In genomic region chr14:28457428-28457827, GRCm38 (mm10) we compare ENCODE assay signal across 16 mouse cellular contexts.
"Had no signal": no experiment of that assay in that cellular context is flagged by ENCODE, and none has a peak within 500 bp of the region (broad histone marks: within the 10 kb centered on the region; RNA-seq: fewer than 3 reads in every experiment).

No protein-coding gene starts in this region.

- DNase-seq: retina, postnatal 1 day; right cerebral cortex, adult 18-20 months; right cerebral cortex, postnatal 14 days; right cerebral cortex, postnatal 25 days; right cerebral cortex, postnatal 4 days; spleen, adult 18-20 months; thymus, adult 18-20 months; thymus, adult 2 months; thymus, postnatal 14 days; thymus, postnatal 25 days; thymus, postnatal 36 days; thymus, postnatal 4 days had no signal

- H3K4me3 ChIP-seq: neural tube, embryonic 13.5 days; neural tube, embryonic 15.5 days; stomach, embryonic 15.5 days had no signal

- H3K36me3 ChIP-seq: neural tube, embryonic 13.5 days; neural tube, embryonic 15.5 days; stomach, embryonic 15.5 days had no signal

- H3K9me3 ChIP-seq: neural tube, embryonic 13.5 days; neural tube, embryonic 15.5 days; stomach, embryonic 15.5 days had no signal

- H3K9ac ChIP-seq: neural tube, embryonic 13.5 days; neural tube, embryonic 15.5 days; stomach, embryonic 15.5 days had no signal

- H3K4me1 ChIP-seq: neural tube, embryonic 13.5 days; neural tube, embryonic 15.5 days; stomach, embryonic 15.5 days had no signal

- H3K27me3 ChIP-seq: stomach, embryonic 15.5 days had no signal

- H3K4me2 ChIP-seq: neural tube, embryonic 13.5 days; neural tube, embryonic 15.5 days; stomach, embryonic 15.5 days had no signal

- H3K27ac ChIP-seq: neural tube, embryonic 13.5 days; neural tube, embryonic 15.5 days; stomach, embryonic 15.5 days; stomach, postnatal 0 days had no signal
